Mouse (Mus musculus) pancreas, adult 10 weeks (tissue): ENCODE results near the gene Fbxl15. TPM values are rescaled to one million over a fixed set of nuclear protein-coding genes. Genes with fewer than 3 reads are reported as not detected.

Experiments
- polyA plus RNA-seq: library from polyadenylated mRNA; stranded (reverse); fragments of 350-450 nt; fragmentation: Illumina TruSeq; extraction: RNeasy Lipid Tissue Mini Kit (QIAGEN cat#74804); gene quantifications from one replicate; pipeline ENCODE4 v1.2.3, GENCODE M21; 2015; ENCODE audit warnings: low read depth, low replicate concordance; ENCODE audit not compliant: insufficient read depth

Fbxl15 gene
- 1.1 TPM for polyA plus RNA-seq

DNA sequence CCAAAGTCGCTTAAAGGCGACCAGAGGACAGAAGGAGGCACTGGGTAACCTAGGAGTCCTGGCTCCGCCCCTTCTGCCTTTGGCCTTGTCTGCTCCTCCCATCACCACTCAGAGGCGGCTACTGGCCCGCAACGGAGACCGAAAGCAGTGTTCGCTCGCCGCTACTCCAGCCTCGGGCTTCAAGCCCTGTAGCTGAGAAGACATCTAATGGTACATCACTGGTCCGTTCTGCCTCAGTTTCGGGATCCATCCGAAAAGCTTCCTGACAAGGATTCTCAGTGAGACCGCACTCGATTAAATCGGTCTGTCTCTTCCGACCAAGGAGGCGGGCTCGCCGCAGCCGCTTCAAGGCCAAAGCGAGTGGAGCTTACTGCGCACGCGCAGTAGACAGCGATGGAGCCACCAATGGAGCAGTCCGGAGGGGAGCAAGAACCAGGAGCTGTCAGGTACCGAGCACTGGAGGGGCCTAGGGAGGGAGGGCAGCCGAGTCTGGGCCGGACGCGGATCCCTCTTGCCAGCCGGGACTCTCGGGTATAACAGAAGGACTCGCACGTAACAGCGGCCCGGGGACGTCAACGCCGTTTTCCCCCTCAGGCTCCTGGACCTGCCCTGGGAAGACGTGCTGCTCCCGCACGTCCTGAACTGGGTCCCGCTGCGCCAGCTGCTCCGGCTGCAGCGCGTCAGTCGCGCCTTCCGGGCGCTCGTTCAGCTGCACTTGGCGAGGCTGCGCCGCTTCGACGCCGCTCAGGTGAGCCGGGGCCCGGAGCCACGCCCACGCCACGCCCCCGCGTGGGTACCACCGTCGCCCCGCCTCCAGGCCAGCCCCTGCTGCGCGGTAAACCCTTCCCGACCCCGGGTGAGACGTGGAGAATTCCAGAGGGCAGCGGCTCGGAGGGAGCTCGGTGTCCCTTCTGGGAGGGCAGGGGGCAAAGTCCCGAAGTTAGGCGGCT is at the start of gene Fbxl15:
Gene Fbxl15, plus strand, starts transcription at position 104 of the 950 bp plus-strand sequence.

DNA sequence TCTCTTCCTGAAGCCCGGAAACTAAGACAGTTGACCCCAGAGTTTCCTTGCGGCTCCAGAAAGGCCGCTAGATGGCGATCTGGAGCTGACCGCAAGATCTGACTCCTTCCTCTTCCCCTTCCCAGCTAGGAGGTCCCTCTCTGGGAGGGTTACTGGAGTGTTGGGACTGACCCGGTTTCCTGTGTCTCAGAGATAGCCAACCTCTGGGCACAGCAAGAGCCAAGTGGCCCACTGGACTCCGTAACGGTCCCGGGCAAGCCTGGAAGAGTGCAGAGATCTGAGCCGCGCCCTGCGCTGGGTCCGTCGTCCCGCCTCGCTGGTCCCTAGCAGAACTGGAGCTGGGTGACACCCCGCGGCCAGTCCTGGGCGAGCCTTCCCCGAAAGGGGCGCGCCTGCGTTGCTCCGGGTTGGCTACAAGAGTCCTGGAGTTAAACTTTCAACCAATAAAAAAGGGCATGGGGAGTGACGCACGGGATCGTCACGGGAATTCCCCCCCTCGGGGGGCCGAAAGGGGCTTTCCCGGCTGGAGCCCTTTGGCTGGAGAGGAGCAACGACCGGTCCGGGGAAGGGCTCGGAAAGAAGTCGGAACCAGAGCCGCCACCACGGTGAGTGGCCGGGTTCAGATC is 23.7 kb upstream of the Fbxl15 start, which contains the start of gene Nfkb2:
Gene Nfkb2, plus strand, starts transcription at position 105 of the 626 bp plus-strand sequence.

GRCm38 (mm10) chr19:46326756-46327305 is 1.2 kb upstream of the Fbxl15 start, which contains the start of gene Psd:
Gene Psd (minus strand): TSS chr19:46327156.

DNA sequence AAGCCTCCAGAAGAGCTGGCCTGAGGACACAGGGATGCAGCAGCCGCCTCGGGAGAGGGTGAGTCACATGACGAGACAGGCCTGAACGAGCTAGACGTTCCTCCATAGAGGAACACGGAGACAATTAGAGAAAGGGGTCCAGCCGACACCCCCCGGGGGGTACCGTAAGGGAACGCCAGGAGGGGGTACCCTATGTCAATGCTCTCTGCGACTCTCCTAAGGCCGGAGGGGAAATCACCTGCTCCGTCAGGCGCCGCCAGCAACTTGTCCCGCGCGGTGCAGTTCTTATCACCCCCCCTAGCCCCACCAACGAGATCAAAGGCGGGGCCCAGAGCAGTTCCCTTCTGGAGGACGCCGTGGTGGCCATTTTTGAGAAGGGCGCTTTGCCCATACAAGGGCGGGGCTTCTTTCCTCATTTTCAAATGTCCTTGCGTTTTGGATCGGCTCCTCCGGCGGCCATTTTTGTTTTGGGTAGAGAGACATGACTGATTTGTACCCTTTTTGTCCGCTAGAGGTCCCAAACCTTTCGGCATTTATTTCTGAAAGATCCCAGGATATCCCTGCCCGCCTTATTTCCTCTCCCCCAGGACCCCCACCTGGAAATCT is 10.4 kb downstream of the Fbxl15 start, which contains the start of gene Cuedc2:
Gene Cuedc2, minus strand, starts transcription at position 372 of the 606 bp plus-strand sequence.

DNA sequence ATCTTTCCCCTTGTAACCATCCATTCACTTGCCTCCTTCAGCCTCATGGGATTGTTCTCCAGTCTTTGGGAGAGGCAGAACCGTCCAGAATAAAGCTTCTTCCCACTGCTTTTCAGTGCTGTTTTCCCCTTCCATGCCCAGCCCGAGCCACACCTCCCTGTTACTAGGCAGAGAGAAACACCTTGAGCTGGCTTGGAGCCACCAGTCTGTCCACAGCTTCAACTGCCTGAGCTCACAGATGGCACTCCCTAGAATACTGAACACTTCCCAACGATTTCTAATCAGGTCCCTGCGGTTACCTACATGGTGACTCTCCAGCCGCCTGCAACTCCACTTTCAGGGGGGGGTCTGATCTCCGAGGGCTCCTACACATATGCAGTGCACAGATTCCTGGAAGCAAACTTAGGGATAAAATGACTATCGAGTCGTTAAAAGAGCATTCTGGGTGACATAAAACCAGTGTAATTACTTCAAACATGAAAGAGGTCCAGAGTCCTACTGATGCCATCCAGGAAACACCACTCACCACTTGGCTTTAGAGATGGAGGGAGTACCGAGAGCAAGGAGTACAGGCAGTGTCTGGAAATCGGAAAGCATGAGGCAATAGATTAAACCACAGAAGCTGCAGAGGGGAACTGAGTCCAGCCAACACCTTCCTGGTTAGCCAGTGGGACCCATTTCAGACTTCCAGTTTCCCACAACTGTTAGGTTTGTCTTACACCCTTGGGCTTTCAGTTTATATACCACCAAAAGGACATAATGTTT is 22.4 kb downstream of the Fbxl15 start, which contains the start of gene 2310034G01Rik:
Gene 2310034G01Rik, minus strand, starts transcription at position 135 of the 765 bp plus-strand sequence.

Other genes with a start within 250 kb of the Fbxl15 start
- gene Elovl3, start 196.3 kb upstream of the Fbxl15 start, polyA plus RNA-seq = not detected
- not detected for gene Pitx3, start 179.9 kb upstream of the Fbxl15 start, polyA plus RNA-seq
- gene Gbf1, start 175.7 kb upstream of the Fbxl15 start, polyA plus RNA-seq = 25.3 TPM
- gene Nfkb2, start 23.9 kb upstream of the Fbxl15 start, polyA plus RNA-seq = 4.4 TPM
- gene Psd, start 1.0 kb upstream of the Fbxl15 start, polyA plus RNA-seq = 4.3 TPM
- gene Cuedc2, start 10.5 kb downstream of the Fbxl15 start, polyA plus RNA-seq = 20.4 TPM
- gene Mfsd13a, start 12.9 kb downstream of the Fbxl15 start, polyA plus RNA-seq = 2.8 TPM
- 1.2 TPM for gene 2310034G01Rik, start 22.1 kb downstream of the Fbxl15 start, polyA plus RNA-seq
- gene Actr1a, start 67.6 kb downstream of the Fbxl15 start, polyA plus RNA-seq = 20.4 TPM
- 1.9 TPM for gene Sufu, start 68.7 kb downstream of the Fbxl15 start, polyA plus RNA-seq
- gene Trim8, start 173.5 kb downstream of the Fbxl15 start, polyA plus RNA-seq = 6.7 TPM
- 38.3 TPM for gene Arl3, start 245.0 kb downstream of the Fbxl15 start, polyA plus RNA-seq
- 14.6 TPM for gene Sfxn2, start 245.2 kb downstream of the Fbxl15 start, polyA plus RNA-seq